Mouse (Mus musculus): ENCODE results near the gene Col9a1.

Col9a1 gene

DNA sequence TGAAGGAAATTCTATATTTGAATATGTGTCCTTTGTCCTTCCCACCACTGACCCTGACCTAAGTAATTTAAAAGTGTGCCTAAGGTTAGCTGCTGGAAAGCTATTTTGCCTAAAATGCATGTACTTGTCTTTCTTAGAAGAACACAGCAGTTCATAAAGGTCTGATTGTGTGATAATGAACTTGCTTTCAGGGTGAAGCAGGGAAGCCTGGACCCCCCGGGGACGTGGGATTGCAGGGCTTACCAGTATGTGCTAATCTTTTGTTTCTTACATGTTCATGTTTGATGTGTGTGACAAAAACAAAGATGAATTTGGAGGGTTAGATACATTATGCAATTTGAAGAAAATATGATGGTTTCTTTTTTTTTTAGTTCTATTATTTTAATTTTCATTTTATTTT is 44.8 kb downstream of the Col9a1 start:
- DNase-seq (ENCODE audit: low read depth, low spot score), result no peak

- peak; percentile 97 for DNase-seq (ENCODE audit: low read depth, low spot score)
Measured at GRCm38 (mm10) chr1:24222981-24223612, 45.7 kb downstream of the Col9a1 start.

- peak; percentile 95 for DNase-seq (ENCODE audit: low read depth, low spot score)
Measured at GRCm38 (mm10) chr1:24225825-24226526, 48.6 kb downstream of the Col9a1 start.

DNA sequence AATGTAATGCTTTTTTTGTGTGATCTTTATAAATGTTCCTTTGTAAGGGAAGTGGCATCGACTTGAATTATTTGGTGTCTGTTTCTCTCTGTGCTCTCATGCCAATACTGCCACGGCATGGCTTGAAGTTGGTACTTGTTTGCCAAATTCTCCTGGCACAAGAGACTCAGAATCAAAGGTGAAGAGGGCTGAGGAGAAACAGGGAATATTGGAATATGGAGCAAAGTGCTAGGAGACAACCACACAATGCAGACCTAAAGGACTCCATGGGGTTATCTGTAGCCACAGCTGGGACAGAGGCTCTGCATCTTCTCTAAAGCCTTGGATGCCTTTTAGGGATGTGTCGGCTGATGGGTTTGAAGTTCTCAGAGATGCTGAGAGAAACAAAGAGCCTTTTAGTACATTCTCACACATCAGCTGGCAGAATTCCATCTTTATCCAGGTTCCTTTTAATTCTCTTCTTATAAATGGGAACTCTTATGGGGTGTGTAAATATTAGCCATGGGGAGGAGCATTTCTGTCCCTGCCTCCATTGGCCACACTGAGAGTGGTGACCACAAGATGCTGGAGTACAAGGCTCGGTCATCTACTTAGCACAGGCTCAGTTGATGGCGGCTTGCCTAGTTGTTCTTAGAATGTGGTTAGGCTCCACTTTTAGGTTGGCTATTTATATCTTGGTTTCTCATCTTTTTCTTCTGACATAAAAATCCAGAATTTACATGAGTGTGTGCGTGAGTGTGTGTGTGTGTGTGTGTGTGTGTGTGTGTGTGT is 49.7 kb downstream of the Col9a1 start:
- DNase-seq (ENCODE audit: low read depth, low spot score), result peak; percentile 90

- DNase-seq (ENCODE audit: low read depth, low spot score), result peak; percentile 80
Measured at GRCm38 (mm10) chr1:24229552-24229951, 52.1 kb downstream of the Col9a1 start.

GRCm38 (mm10) chr1:24230428-24230827 is 53.0 kb downstream of the Col9a1 start:
- peak; percentile 84 for DNase-seq (ENCODE audit: low read depth, low spot score)

DNA sequence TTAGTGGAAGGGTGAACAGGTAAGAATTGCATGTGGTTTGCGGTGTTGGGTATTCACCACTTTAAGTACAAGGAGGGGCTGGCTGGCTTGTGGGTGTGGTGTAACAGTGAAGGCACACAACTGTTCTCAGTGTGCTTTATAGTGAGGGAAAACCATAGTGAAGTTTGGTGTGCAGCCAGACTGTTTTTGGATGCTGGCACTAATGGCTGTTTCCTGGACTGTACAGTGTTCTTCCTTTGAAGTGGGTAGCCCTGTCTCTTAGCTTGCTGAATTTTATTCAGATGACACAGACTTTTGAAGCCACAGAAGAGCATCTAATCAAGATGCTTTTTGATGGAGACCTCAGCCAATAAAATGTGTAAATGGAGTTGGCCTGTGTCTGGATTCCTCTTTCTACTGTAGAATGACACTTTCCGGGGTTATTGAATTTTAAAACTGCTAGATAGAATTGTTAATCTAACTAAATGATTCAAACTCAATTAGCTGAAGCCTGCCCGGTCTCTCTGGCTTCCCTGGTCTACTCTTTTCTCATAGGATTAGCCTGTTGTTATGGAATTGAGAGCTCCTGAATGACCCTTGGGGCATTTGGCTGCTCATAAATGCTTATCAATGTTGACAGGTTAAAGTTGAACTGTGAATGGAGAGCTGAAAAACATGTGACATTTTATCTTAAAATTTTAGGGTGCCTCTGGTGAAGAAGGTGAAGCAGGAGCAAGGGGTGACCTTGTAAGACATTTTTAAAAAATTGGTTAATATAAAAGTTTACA is 54.3 kb downstream of the Col9a1 start:
- no peak for DNase-seq (ENCODE audit: low read depth, low spot score)

- DNase-seq (ENCODE audit: low read depth, low spot score), result no peak
Measured at GRCm38 (mm10) chr1:24236330-24236729, 58.9 kb downstream of the Col9a1 start.

GRCm38 (mm10) chr1:24240039-24240691 is 62.8 kb downstream of the Col9a1 start:
- DNase-seq (ENCODE audit: low read depth, low spot score), result no peak

- peak; percentile 39 for DNase-seq (ENCODE audit: low read depth, low spot score)
Measured at GRCm38 (mm10) chr1:24244931-24245330, 67.5 kb downstream of the Col9a1 start.

DNA sequence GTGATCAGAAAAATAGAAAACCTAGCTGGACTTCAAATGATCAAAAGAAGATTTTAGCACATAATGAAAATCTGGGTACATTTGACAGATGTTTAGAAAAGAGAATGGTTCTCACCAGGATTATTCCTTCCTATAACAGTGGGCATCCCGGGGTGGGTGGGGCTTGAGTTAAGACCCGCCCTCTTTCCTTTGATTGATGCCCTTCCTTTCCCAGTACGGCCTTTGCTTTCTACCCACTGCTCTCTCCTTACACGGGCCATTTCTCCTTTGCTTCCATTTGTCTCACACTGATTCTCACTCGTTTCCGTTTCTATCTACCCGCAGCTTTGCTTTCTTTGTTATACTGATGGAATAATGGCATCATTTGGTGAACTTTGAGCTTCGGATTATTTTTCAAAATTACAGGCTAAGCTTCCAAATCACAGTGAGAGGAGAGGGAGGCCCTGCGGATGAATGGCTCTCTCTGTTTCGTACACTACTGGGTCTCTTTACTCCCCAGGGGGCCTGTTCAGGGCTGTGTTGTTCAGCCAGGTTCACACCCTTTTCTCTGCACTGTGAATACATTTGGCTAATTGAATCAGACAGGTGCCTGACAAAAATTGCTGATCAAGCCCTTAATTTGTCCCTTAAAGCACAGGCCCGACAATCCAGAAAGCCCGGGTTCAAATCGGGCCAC is 68.4 kb downstream of the Col9a1 start:
- DNase-seq (ENCODE audit: low read depth, low spot score), result no peak

- peak; percentile 31 for DNase-seq (ENCODE audit: low read depth, low spot score)
Measured at GRCm38 (mm10) chr1:24248294-24249104, 71.1 kb downstream of the Col9a1 start.

DNA sequence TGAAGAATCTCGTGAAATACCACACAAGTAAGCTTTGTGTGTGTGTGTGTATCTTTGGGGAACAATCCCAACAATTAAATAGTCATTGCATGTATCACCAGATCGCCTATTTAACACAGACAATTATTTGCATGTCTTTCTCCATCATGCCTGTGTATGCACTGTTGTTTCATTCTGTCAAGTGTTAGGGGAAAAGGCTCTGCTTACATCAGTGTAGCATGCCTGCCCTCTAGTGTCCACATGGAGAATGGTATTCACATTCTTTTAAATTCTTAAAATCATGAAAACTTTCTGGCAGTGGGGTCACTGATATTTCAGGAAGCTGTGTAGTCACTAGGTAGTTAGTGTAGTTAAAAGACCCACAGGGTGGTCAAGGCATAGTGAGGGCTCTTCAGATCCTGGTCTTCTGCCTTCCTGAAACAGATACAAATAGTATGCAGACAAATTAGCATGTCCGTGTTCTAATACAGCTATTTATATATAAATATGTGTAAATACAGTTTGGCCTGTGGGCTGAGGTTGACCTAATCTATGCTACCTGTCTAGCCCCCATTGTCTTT is 71.8 kb downstream of the Col9a1 start:
- peak; percentile 88 for DNase-seq (ENCODE audit: low read depth, low spot score)

- DNase-seq (ENCODE audit: low read depth, low spot score), result no peak
Measured at GRCm38 (mm10) chr1:24257961-24258360, 80.6 kb downstream of the Col9a1 start.

- no peak for DNase-seq (ENCODE audit: low read depth, low spot score)
Measured at GRCm38 (mm10) chr1:24259419-24259818, 82.0 kb downstream of the Col9a1 start.

GRCm38 (mm10) chr1:24261181-24261580 is 83.8 kb downstream of the Col9a1 start:
- DNase-seq (ENCODE audit: low read depth, low spot score), result peak; percentile 22

- no peak for DNase-seq (ENCODE audit: low read depth, low spot score)
Measured at GRCm38 (mm10) chr1:24267022-24267421, 89.6 kb downstream of the Col9a1 start.

GRCm38 (mm10) chr1:24286360-24286759 is 109.0 kb downstream of the Col9a1 start:
- no peak for DNase-seq (ENCODE audit: low read depth, low spot score)

GRCm38 (mm10) chr1:24292515-24292914 is 115.1 kb downstream of the Col9a1 start:
- DNase-seq (ENCODE audit: low read depth, low spot score), result no peak

Data from brain, adult 2 months (tissue).